Mouse (Mus musculus) ES-Bruce4 (cell line): ENCODE measurements around the gene Dnajb6.
A peak's percentile ranks its signal among the peaks of the same experiment; 100 is the strongest.

Experiments
- CTCF ChIP-seq: IDR thresholded peaks from one replicate; pipeline ENCODE4 v1.8.1; 2011; ENCODE audit warnings: low read depth, low read length
- EP300 ChIP-seq: IDR thresholded peaks from 2 replicates; pipeline ENCODE4 v1.6.1; 2011; ENCODE audit warnings: low read depth, low read length; ENCODE audit not compliant: insufficient read depth
- POLR2A ChIP-seq: IDR thresholded peaks from one replicate; pipeline ENCODE4 v1.8.1; 2011; ENCODE audit warnings: low read length; ENCODE audit not compliant: insufficient read depth

- TF ChIP-seq CTCF (no peak), POLR2A (no peak), EP300 (peak; percentile 14; the same call in 1 of the 2 replicates)
These were observed at the start of gene Dnajb6, which contains the start of gene Gm5129 for GRCm38 (mm10) chr5:29735557-29736061.
